Mouse (Mus musculus): ENCODE results near the gene Catsperg1.

- TF ChIP-seq CTCF (conservative IDR thresholded peaks at IDR 0.05; ENCODE audit: low read length) (no peak), POU5F1 (IDR thresholded peaks at IDR 0.05; ENCODE audit: borderline replicate concordance, low read length) (no peak), NANOG (IDR thresholded peaks at IDR 0.05; ENCODE audit: borderline replicate concordance, low read length) (no peak)
These were observed 44.4 kb downstream of the Catsperg1 start for GRCm38 (mm10) chr7:29169231-29170065.

Measured in E14TG2a.4 (cell line).